Mouse (Mus musculus): ENCODE data around the gene D16Ertd472e. TPM values are rescaled to one million over a fixed set of nuclear protein-coding genes. Genes with fewer than 3 reads are reported as not detected.
"Not testable (repeated sequence)": the region's sequence is repeated elsewhere in the genome, so short reads cannot be mapped to it uniquely, and the experiment has no call there.

D16Ertd472e gene
- total RNA-seq, 2 experiments from 2014 or later: 1.3 to 13.4 TPM

DNA sequence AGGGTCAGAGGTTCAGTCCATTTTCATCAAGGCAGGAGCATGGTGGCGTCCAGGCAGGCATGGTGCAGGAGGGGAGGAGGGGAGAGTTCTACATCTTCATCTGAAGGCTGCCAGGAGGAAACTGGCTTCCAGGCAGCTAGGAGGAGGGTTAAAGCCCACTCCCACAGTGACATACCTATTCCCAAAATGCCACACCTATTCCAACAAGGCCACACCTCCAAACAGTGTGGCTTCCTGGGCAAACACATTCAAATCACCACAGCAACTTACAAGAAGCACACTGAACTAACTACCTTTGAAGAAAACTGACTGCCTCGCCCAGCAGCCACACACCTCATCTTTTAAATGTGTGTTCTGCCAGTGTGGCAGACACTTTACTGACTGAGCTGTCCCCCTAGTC is 59.3 kb downstream of the D16Ertd472e start:
- ATAC-seq (replicated peaks; ENCODE audit: low FRiP score, poor library complexity, severe bottlenecking): no peak

DNA sequence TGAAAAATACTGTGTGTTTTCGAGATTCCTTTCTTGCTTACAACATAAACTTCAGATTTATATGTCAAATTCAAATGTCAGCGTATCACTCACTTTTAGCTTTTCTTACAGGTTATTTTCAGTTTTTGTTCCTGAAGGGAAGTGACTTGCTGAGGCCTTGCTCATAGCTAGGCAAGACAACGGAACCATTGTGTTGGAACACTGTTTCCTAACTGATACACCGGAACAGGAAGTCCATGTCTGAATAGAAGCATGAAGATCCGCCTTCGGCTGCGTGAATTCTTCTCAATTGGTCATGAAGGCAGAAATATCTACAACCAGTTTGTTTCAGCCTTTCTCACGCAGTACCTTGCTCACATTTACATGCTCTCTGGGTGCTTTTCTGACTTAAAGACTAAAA is 65.0 kb downstream of the D16Ertd472e start:
- ATAC-seq (replicated peaks; ENCODE audit: low FRiP score, poor library complexity, severe bottlenecking): no peak

DNA sequence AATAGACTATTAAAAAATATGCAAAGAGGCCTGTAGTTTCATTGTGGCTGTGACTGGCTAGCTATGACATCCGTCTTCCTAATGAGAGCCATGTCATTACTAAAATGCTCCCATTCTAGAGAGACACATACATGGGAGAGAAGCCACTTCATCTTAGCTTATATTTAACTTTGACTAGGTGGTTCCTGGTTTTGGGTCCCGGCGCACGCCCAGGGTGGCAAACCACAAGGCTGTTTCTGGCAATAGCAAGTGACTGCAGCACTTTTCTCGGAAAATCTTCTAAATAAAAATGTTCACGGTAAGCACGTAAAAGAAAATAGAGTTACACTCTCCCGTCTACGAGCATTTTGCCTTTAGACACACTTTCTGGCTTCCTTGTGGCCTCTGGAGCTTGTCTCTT is 74.0 kb downstream of the D16Ertd472e start:
- no peak for ATAC-seq (replicated peaks; ENCODE audit: low FRiP score, poor library complexity, severe bottlenecking)

DNA sequence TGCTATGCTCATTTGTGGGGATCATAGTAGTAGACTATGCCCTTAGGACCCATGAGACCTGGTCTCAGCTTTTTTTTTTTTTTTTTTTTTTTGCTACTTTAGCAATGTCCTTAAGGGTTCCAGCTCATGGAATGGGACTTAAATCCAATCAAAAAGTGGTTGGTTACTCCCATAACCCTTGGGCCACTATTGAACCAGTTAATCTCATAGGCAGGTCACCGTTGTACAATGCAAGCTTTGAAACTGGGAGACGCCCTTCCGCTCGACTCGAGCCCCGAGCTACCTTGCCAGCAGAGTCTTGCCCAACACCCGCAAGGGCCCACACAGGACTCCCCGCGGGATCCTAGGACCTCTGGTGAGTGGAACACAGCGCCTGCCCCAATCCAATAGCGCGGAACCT is 83.8 kb downstream of the D16Ertd472e start:
- not testable (repeated sequence) for ATAC-seq (replicated peaks; ENCODE audit: low FRiP score, poor library complexity, severe bottlenecking)

DNA sequence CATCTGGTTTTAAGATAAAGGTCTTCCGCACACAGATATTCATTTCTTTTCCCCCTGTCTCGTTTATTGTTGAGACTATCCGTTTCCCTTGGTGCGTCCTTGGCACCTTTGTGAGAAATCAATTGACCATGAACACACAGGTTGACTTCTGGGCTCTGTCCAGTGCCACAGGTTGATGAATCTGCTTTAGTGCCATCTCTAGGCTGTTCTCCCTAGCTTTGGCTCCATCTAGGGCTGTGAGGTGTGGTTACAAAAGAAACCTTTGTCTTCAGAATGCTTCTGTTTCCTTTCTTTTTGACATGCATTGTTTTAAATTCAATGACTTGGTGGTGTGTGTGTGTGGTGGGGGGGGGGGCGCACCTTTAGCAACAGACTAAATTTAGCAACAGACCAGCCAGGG is 85.7 kb downstream of the D16Ertd472e start:
- no peak for ATAC-seq (replicated peaks; ENCODE audit: low FRiP score, poor library complexity, severe bottlenecking)

Other genes starting within 250 kb of the D16Ertd472e start
- gene Btg3, start 199.5 kb downstream of the D16Ertd472e start, total RNA-seq (2015; ENCODE audit: low replicate concordance): 41.8 and 54.5 TPM in 2 replicates
- gene Btg3, start 199.5 kb downstream of the D16Ertd472e start, total RNA-seq (2017; ENCODE audit: low replicate concordance): 17.6 and 31.6 TPM in 2 replicates